Mouse (Mus musculus): ENCODE data around the gene Zfp444.
A peak's percentile ranks its signal among the peaks of the same experiment; 100 is the strongest.

DNA sequence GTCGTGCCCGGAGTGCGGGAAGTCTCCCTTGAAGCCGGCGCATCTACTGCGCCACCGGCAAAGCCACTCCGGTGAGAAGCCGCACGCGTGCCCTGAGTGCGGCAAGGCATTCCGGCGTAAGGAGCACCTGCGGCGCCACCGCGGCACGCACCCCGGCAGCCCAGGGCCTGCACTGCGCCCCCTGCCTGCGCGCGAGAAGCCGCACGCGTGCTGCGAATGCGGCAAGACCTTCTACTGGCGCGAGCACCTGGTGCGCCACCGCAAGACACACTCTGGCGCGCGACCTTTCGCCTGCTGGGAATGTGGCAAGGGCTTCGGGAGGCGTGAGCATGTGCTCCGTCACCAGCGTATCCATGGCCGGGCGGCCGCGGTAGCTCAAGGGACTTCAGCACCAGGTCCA, 17.5 kb downstream of the Zfp444 start:
- no peak for TF ChIP-seq EP300 (optimal IDR thresholded peaks at IDR 0.05)
- TF ChIP-seq CTCF (IDR thresholded peaks at IDR 0.05; ENCODE audit: low read depth), result peak; percentile 46

All from stomach, postnatal 0 days (tissue).